Mouse (Mus musculus) heart, postnatal 10 days (tissue): Measurements from ENCODE around the gene Supt5. TPM values are rescaled to one million over a fixed set of nuclear protein-coding genes. Genes with fewer than 3 reads are reported as not detected.

Experiments used
- DNase-seq, 2 experiments: peaks; one replicate each; pipeline ENCODE4 v3.0.0; 2021
- intact Hi-C: fragments of 180-260 bp; cut with DNase I; formaldehyde crosslinking; loops from one replicate; pipeline ENCODE4 v1.15.1; 2025
- total RNA-seq, 2 experiments: library from RNA; stranded (reverse); gene quantifications; 2 replicates each; pipeline ENCODE4 v1.2.3; 2021

Supt5 gene
- total RNA-seq, 2 experiments from 2014 or later: 60.7 to 61.1 TPM

DNA sequence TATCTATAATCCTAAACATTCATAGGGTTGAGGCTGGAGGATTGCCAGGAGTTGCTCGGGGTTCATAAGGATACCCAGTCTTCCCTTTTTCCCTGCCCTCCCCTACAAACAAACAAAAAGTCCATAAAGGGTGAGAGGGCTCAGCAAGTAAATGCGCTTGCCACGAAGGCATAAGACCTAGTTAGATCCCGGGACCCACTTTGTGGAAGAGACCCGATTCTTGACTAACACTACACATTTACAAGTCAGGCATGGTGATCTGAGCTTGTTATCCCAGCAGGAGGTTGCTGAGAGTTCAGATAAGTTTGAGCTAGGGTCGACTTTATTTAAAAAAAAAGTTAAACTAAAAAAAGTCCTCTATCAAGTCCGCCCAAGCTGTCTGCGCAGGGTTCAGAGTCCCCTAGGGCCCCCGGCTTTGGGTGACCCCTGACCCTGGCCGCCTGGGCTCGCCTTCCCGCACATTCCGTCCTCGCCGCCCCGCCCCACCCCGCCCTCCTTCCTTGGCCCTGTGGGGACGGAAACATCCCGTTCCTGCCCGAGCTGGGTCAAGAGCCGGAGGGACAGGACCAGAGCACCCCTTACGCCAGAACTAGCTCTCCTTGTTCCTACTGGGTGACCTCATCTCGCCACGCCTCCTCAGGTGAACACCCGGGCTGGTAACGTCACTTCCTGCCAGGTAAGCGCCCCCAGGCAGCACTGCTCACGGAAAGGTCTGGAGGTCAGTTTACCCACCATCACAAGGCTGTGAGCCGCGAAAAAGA, 37.6 kb upstream of the Supt5 start:
- intact Hi-C loops: loop anchor here (10.0 kb wide), 1 partner anchor 579 kb away; no protein-coding TSS in a partner anchor
- DNase-seq: peak; percentile 80 to 87

DNA sequence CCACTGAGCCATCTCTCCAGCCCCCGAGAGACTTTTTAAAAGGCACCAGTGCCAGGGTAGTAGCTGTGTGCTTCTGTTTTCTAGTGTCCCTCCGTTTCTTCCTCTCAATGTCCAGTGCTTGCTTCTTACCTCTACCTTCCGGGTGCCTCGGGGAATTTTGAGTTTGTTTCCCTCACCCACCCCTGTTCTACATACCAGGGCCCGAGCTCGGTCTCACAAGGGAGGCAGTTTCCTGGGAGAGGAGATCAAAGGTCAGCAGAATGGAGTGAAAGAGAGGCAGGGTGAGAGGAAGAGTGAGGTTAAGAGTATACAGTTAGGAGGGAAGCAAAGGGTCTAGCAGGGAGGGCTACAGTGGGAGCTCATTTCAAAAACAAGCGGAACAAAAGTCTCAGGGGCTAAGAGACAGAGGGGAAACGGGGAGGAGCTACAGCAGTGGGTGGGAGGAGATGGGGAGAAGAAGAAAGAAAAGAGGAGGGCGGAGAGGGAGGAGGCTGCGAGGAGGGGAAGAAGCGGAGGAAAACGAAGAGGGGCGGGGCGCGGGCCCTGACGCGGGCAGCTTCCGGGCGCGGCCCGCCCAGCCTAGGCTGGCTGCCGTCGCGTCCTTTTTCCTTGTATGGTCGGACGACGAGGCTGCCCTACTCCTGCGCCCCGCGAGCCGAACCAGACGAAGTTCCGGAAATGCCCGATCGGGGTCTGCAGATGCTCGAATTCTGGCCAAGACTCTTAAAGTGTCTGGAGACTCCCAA, 36.8 kb upstream of the Supt5 start:
- intact Hi-C loops: loop anchor here (10.0 kb wide), 1 partner anchor 579 kb away; no protein-coding TSS in a partner anchor
- peak; percentile 93 to 94 for DNase-seq

- DNase-seq: peak in 1 of 2 experiments; percentile 24
- intact Hi-C loops: loop anchor here (10.0 kb wide), 1 partner anchor 580 kb away; no protein-coding TSS in a partner anchor
Measured at GRCm38 (mm10) chr7:28374647-28375046, 36.1 kb upstream of the Supt5 start.

DNA sequence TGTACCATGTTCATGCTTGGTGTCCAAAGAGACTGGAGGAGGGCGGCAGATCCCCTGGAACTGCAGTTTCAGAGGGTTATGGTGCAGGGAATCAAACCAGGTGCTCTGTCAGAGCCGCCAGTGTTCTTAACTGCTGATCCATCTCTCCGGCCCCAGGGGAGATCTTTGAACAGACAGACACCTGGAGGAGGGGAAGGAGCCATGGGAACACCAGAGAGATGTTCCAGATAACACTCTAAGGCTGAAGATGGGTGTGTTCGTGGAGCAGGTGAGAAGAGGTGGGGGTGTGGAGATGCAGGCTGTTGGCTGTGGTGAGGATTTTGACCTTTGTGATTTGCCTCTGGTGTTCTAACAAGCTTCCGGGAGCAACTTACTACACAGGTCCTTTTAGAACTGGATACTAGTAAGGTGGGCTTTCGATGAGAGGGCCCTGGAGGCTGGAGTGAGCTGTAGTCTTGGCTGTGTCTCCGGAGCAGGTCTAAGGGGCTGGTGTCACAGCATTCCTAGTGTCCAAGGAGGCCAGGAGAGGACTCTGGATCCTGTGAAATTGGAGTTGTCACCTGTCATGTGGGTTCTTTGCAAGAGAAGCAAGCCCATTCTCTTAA, 35.4 kb upstream of the Supt5 start:
- no peak for DNase-seq
- intact Hi-C loops: loop anchor here (1.0 to 10.0 kb wide), 2 partner anchors 12 to 581 kb away; no protein-coding TSS in a partner anchor

- intact Hi-C loops: loop anchor here (1.0 to 10.0 kb wide), 2 partner anchors 13 to 582 kb away; no protein-coding TSS in a partner anchor
- DNase-seq: peak; percentile 89 to 91
Measured at GRCm38 (mm10) chr7:28373131-28373581, 34.6 kb upstream of the Supt5 start.

- peak; percentile 98 to 99 for DNase-seq
- intact Hi-C loops: loop anchor here (1.0 to 10.0 kb wide), 2 partner anchors 14 to 582 kb away; no protein-coding TSS in a partner anchor
Measured at GRCm38 (mm10) chr7:28372251-28373108, 33.9 kb upstream of the Supt5 start, which contains the start of gene Plekhg2. Gene Plekhg2, minus strand, starts transcription at chr7:28372599.

- peak; percentile 83 to 85 for DNase-seq
- intact Hi-C loops: loop anchor here (10.0 kb wide), 1 partner anchor 583 kb away; no protein-coding TSS in a partner anchor
Measured at GRCm38 (mm10) chr7:28371514-28371989, 33.0 kb upstream of the Supt5 start.

GRCm38 (mm10) chr7:28370977-28371513, 32.5 kb upstream of the Supt5 start:
- intact Hi-C loops: loop anchor here (1.0 to 10.0 kb wide), 2 partner anchors 21 to 584 kb away; partner anchors contain the start of gene Rps16
- DNase-seq: peak in 1 of 2 experiments; percentile 26

GRCm38 (mm10) chr7:28370051-28370450, 31.5 kb upstream of the Supt5 start:
- DNase-seq: no peak
- intact Hi-C loops: loop anchor here (1.0 to 10.0 kb wide), 2 partner anchors 20 to 585 kb away; partner anchors contain the start of gene Rps16

DNA sequence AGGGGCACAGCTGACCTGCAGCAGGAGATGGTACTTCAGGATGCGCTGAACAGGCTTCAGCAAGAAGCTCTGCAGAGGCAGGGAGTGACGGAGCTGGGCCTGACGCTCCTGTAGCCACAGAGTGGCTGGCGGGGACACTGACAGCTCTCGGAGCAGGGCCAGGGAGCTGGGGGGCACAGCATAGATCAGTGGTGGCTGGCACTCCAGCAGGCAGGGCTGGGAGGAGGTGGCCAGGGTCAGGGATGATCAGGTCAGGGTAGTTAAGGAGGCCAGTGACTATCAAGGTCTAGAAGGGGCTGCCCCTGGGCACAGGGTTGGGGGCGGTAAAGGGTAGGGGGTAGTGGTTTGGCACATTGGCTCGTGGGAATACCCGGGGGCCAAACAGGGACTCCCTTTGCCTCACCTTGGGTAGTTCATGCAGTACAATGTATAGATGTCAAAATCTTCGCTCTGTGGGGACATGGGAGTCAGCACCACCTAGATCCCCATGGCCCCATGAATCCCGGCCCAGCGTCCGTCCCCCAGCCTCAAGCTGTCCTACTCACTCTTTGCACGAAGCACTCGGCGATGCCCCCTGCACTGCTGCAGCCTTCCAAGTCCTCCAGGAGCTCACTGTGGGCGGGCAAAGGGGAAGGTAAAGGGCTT, 29.9 kb upstream of the Supt5 start:
- intact Hi-C loops: no loop called here
- DNase-seq: no peak

- DNase-seq: no peak
- intact Hi-C loops: no loop called here
Measured at GRCm38 (mm10) chr7:28367663-28368275, 29.2 kb upstream of the Supt5 start.

DNA sequence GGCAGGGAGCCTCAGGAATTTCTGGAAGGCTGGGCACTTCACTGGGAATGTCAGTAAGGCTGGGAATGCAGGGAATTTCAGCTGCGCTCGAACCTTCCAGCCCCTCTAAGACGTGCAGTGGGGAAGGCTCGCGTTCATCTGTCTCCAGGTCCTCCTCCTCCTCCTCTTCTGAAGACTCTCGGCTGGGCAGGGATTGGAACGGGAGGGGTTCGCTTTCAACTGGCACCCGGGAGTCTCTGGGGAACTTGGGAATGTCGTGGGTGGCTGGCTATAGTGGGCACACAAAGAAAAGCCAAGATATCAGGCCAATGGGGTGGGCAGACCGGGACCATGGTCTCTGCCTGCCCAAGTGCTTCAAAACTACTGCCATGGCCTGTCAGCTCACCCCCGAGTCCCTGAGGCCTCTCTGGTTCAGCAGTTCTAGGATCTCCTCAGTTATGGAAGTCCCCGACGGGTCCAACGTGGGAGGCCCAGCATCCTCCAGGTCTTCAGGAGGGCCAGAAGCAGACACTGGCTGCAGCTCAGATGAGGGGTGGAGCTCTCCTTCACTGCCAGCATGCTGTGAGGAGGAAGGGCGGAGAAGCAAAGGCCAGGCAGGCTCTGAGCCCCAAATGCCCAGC, 24.0 kb upstream of the Supt5 start:
- intact Hi-C loops: no loop called here
- no peak for DNase-seq

DNA sequence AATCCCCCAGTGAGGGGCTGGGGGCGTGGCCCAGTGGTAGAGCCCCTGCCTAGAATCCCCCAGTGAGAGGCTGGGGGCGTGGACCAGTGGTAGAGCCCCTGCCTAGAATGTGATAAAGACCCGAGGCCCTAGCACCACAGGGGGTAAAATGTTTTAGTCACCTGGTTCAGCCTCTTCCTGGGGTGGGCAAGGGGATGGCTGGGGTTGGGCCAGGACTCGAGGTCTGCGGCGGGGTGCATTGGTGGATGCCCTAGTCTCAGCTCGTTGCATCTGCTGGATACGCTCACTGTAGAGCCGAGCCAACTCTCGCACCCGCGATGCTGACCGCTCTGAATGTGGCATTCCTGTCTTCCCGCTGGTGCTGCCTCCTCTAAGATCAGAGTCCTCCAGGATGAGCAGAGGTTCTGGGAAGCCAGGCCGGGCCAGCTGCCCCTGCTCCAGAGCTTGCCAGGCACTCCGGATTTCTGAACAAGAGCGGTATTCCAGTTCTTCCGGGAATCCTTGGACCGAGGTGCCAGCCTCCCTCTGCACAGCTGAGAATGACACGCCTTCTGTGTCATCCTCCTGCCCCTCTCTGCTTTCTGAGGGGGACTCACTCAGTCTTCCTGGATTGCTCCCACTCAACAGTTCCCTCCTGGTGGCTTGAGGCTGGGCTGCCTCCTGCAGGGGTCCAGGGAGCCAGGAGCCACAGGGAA, 23.2 kb upstream of the Supt5 start:
- no peak for DNase-seq
- intact Hi-C loops: no loop called here

- intact Hi-C loops: no loop called here
- no peak for DNase-seq
Measured at GRCm38 (mm10) chr7:28360291-28360690, 21.7 kb upstream of the Supt5 start.

DNA sequence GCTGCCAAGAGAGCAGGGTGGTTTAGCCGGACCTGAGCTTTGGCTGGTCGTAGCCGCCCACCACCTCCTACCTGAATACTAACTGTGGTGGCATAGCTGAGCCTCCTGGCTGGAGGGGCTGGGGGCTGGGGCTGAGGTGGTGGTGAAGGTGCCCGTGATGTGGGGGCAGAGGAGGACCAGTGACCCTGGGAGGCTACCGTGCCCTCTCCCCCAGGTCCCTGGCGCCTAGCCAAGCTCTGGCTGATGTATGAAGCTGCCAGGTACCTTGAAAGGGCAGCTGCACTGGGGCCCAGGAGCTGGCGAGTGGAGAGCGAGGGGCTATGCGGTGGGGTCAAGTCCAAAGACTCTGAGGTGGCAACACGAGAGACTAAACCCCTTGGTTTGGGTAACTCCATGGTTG, 21.3 kb upstream of the Supt5 start:
- DNase-seq: no peak
- intact Hi-C loops: no loop called here

GRCm38 (mm10) chr7:28358431-28358830, 19.9 kb upstream of the Supt5 start:
- DNase-seq: no peak
- intact Hi-C loops: no loop called here

DNA sequence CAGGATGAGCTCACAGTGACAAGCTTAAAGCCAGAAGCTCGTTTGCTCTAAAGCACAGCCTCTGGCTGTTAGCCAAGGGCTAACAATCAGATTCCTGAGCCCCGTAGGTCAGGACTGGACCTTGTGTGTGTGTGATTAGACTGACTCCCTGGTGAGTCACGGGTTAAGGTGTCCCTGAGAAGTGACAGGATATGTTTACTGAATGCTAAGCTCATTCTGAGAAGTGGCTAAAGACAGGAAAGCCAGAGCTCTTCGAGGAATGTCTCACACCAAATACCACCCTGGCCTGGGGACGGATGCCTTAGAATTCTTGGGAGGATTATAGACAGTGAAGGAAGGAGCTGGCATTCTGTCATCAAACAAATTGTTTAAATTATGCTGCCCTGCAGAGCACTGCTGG, 19.4 kb upstream of the Supt5 start:
- intact Hi-C loops: no loop called here
- DNase-seq: no peak
